Mouse (Mus musculus): ENCODE data around the gene Akr1c12.
"Not testable (repeated sequence)": the region's sequence is repeated elsewhere in the genome, so short reads cannot be mapped to it uniquely, and the experiment has no call there.

The Akr1c12 gene

DNA sequence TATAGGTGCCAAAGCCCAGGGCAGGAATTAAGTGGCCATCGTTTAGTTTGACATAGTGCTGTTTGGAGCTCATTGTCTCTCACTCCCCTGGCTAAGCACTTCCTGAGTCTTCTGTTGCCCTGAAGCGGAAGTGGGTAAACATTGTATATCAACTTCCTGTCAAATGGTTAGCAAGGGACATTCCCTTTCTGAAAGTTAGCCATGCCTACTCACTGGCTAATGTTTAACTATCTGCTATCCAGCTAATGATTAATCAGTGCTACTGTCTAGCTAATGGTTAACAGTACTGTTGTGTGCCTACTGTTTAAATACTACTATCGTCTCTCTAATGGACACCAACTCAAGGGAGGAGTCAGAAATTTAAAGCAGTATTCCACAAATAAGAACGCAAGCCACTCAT, at the start of gene Akr1c12:
Gene Akr1c12, minus strand, starts transcription at position 150 of the 400 bp plus-strand sequence.
- DNase-seq (ENCODE audit: low spot score in 2 of 2) = no peak

DNA sequence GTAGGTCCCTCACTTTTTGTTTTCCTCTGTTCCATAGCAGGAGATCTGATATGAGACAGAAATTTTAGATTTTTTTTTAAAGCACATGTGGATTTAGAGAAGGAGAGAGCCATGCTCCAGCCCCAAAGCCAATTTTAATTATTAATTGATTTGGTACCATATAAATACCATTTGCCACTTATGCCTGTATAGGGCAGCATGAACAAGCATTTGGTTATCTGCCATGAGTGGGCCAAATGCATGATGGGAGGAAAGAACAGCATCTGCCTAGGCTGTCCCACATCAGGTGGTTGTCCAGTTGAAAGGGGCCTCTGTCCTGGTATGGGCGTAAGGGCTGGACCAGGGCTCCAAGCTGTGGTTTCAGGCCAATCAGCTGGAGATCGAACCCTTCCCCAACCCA, 39.5 kb upstream of the Akr1c12 start:
- DNase-seq (ENCODE audit: low spot score in 2 of 2) = no peak

DNA sequence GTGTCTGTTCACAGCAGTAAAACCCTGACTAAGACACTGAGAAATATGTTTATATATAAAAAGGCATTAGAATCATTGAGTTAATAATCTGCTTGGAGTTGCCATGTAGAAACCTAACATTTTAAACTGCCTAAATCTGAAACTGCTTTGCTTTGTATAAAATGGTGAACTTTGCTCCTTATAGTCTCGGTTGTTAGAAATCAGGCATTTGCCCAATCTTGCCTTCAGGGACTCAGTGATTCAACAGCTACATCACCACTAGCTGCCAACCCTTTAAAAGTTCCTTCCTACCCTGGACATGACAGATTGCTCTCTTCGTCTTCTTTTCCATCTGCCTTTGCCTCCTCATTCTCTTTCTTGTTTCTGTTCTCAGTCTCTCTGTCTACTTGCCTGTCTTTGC, 34.7 kb upstream of the Akr1c12 start:
- no peak for DNase-seq (ENCODE audit: low spot score in 2 of 2)

DNA sequence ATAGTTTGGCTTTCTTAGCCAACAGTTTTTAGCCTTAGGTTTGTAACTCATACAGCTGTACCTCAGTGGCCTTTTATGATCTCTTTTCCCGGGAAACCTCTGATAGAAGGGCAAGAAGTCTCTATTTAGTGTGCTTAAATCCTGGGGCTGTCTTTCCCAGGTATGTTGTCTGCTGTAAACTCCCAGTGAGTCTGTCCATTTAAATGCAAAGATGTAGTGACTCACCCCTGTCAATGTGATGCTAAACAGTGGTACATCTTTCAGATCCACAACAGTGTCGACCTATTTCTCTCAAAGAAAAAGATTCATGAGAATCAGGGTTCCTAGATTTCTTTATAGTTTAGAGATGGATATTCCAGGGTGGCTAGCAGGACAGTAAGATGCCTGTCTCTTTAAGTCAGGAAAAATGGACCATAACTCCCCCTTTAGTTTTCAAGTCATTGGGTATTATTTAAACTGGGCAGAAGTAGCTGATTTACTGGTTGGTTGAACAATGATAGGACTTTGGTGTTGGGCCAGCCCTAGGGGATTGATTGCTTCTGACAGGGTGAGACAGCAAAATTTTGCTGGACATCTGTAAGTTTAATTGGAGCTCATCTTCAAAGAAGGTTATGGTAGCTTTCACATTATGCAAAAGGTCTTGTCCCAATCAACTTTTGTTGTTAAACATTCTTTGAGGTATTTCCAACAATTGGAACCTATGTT, 25.8 kb upstream of the Akr1c12 start:
- no peak for DNase-seq (ENCODE audit: low spot score in 2 of 2)

DNA sequence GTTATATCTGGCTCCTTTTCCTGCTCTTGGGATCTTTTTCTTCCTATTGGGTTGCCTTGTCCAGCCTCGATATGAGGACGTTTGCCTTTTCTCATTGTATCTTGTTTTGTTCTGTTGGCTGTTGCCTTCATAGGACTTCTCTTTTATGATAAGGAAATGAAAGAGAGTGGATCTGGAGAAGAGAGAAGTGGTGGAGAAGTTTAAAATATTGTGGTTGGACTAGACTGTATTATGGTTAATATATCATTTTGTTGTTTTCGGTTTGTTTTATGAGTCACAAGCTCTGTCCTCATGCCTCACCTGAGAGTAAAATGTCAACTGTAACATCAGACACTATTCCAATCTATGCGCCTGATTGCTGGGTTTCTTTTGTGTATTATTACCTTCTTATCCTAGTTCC, 17.8 kb upstream of the Akr1c12 start:
- no peak for DNase-seq (ENCODE audit: low spot score in 2 of 2)

DNA sequence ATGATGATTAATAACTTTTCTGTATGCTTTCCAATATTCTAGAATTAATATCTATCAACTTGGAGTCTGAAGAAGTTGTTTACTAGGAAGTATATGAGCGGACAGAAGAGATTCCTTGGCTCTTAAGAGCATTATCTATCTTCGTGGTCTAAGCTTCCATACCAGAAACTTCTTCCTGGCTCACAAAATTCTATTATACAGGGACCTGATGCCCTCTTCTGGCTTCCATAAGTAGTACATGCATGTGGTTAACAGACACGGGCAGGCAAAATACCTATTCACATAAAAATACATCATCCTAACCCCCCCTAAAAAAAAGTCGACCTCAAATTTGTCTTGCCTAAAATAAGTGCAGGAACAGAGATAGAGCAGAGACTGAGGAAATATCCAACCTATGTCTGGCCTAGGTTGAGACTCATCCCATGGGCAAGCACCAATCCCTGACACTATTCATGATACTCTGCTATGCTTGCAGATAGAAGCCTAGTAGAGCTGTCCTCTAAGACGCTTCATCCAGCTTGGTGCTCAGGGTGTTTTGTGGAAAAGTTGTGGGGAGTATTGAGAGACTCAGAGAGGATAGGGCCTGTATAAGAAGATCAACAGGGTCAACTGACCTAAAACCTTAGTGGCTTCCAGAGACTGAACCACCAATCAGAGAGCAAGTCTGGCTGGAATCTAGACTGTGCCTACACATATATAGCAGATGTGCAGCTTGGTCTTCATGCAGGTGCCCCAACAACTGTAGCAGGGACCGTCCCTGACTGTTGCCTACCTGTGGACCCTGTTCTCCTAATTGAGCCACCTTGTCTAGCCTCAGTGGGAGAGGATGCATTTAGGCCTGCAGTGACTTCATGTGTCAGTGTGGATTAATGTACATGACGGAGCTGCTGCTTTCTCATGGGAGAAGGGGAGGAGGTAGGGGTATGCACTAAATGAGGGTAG, 2.5 kb upstream of the Akr1c12 start:
- no peak for DNase-seq (ENCODE audit: low spot score in 2 of 2)

DNA sequence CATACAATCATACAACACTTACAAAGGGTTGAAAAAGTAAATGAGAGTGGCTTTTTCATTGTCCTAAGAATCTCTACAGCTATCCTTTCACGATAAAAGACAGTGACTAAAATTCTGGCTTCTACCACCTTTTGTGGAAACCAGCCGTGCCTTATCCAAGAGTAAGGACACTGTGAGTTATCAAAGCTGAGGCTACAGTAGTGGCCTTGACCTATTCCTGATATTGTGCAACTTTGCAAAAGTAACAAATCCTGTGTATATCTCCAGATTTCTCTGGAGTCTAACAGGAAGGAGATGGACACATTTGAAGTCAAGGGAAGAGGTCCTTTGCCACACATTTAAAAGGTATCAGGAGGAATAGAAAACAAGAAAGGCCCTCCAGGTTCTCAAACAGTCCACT, 1.7 kb downstream of the Akr1c12 start:
- no peak for DNase-seq (ENCODE audit: low spot score in 2 of 2)

DNA sequence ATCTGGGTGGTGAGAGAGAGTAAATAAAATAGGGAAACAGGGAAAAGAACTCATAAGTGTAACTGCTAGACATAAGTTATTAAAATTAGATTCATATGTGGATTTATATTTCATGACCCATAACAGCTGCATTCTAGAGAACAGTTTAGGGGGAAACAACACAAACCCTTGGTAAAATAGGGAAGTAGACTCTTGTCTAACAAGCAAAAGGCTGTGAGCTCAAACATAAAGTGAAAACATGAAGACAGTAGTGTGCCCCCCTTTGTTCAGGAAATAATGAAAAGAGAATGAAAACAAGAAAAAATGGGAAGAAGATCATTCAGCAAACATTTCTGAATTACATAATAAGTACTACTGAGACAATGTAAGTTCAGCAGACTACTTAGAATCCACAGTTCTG, 8.4 kb downstream of the Akr1c12 start:
- no peak for DNase-seq (ENCODE audit: low spot score in 2 of 2)

DNA sequence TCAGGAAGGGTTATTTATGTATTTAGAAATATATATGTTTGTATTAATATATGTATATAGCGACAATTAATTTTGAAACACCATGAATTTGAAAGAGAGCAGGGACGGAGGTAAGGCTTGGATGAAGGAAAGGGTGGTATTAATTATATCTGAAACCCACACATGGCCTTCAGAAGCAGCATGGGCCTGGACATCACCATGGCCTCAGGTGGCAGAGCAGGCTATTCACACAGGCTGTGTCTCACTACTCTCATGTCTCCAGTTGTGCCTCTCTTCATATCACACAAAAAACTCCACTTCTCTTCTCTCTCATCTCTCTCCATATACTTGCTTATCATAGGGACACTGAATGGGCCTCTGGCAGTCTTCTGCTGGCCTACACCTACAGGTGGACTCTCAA, 13.8 kb downstream of the Akr1c12 start:
- not testable (repeated sequence) for DNase-seq (ENCODE audit: low spot score in 2 of 2)

DNA sequence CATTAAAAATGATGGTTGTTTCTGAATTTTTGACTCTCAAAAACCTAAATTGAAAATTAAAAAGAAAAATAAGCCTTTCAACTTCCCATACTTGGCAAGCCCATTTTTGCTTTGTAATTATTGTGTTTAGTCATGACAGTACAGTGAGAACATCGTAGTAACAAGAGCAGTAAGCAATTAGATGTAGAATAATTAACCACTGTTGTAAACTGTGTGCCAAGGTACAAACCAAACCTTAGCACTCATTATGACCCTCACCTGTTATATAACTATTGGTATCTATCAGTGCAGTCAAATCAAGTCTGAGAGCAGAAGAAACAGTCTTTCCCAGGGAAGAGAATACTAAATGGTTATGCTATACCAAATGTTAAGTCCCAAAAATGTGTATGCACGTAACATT, 14.2 kb downstream of the Akr1c12 start:
- DNase-seq (ENCODE audit: low spot score in 2 of 2) = no peak

DNA sequence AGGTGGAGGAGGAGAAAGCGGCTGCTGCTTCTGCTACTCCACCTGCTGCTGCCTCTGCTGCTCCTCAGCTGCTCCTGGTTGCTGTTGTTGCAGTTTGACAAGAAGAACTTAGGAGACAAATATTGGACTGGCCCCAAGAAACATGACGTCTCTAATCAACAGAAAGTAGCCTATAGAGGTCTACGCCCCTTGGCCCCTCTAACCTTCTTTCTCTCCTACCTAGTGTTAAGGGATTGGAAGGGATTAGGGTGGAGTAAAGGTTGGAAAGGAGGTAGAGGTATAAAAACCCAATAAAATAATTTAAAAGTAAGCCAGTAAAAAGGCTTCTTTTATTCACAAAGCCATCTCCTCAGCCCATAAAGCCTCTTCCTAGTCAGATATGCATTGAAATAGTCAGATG, 14.6 kb downstream of the Akr1c12 start:
- no peak for DNase-seq (ENCODE audit: low spot score in 2 of 2)

DNA sequence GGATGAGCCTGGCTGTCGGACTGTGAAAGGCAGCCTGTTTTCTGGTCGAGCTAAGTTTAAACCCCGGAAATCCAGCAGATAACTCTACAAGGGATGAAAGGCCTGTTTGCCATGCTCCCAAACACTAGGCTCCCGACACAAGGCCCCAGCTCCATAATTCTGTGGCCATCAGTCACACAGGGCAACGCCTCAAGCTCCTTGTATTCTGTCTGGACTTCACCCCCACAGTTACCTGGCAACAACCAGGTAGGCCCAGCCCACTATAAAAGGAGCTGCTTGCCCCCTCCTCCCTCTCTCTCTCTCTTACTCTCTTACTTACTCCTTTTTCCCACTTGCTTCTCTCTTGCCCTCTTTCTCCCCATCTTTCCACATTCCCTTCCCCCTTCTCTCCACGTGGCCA, 21.9 kb downstream of the Akr1c12 start:
- no peak for DNase-seq (ENCODE audit: low spot score in 2 of 2)

DNA sequence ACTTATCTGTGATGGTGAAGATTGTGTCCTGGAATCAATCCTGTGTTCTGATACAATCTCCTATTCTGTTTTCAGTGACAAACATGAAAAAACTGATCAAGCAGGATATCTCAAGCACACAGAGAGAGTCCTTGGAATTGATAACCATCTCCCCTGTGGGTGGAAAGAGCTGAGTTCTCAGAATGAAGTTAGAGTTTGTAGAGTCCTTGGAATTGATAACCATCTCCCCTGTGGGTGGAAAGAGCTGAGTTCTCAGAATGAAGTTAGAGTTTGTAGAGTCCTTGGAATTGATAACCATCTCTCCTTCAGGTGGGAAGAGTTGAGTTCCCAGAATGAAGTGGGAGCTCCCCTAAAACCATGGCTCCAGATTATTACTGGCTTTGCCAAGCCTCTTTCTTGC, 22.3 kb downstream of the Akr1c12 start:
- not testable (repeated sequence) for DNase-seq (ENCODE audit: low spot score in 2 of 2)

DNA sequence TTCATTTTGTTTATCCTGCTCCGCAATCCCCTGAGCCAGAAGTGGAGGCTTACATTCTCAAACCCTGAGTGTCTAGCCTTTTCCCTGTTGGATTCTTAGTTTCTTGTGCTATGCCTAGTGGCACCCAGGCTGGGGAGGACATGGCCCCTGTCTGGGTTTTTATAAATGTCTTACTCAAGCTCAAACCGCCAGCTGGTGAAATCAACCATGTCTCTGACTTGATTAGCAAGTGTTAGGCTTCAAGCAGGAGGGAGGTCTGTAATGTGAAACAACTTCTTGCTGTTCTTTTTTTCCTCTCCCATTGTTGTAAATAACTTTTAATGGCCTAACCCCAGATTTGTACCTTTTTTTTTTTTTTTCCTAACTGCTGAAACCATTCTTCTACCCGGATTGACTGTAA, 29.9 kb downstream of the Akr1c12 start:
- no peak for DNase-seq (ENCODE audit: low spot score in 2 of 2)

DNA sequence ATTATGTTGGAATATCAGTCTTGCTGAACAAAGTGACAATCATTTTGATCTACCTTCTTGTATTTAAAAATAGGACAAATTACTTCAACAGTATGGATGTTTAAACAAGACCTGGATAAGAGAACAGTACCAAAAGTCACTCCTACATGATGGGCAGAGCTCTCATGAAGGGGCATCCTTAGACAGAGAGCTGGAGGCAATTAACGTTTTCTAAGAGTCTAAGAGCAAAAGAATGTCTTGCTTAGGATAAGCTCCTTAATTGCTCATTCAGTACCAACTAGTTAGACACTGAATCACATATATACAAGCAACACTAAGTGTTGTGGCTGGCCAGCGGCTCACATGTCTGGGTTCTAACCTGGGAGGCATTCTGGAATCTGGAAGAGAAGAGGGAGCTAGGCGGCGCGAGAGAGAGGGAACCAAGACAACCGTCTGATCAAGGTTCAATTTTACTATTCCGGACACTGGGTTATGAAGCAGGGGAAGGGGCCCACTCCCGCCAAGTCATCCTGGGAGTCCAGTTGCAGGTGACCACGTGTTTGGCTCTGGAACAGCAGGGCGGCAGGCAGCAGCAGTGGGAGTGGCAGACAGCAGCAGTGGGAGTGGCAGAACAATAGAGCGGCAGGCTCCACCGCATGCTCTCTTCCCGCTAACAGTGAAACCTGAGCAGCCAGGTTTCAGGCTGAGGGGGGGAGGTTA, 34.2 kb downstream of the Akr1c12 start:
- DNase-seq (ENCODE audit: low spot score in 2 of 2) = no peak

DNA sequence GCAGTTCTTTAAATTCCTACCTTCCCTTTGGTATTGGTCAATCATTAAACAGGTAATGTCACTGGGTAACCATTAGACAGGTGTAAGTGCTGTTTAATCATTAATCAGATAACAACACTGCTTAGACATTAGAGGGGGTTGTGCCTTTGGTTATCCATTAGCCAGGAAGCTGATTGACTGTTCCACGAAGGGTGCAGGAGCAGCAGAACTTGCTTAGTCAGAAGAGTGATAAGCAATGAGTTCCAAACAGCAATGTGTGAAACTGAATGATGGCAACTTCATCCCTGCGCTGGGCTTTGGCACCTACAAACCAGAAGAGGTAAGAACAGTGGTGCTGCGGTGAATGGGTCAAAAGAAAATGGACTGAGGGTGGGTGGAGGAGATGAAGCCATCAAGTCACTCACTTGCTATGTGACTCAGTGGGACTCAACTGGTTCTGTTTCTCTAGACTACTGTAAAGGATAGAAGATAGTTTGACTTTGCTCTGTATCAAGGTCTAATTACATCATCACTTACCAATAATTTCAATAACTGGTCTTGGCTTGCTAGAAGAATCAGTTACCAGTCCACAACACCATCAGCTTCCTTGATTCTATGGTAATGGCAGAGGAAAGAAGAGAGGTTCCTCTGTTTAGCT, 45.6 kb downstream of the Akr1c12 start:
- no peak for DNase-seq (ENCODE audit: low spot score in 2 of 2)

DNA sequence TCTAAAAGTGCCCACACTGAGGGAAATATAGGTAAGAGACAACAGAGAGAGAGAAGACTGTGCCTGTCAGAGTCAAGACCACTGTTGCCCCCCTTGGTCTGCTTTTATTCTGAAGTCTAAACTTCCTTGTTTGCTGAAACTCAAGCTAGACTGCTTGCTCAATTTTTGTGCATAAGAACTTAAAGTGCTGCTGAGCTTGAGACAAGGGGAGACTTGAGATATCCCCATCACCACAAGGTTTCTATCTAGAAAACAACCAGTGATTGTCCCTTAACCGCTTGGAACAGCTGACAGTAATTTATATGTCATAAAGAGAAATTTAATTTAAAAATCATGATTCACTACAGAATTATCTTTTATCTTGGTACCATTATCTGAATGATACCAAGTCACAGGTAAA, 46.1 kb downstream of the Akr1c12 start:
- no peak for DNase-seq (ENCODE audit: low spot score in 2 of 2)

DNA sequence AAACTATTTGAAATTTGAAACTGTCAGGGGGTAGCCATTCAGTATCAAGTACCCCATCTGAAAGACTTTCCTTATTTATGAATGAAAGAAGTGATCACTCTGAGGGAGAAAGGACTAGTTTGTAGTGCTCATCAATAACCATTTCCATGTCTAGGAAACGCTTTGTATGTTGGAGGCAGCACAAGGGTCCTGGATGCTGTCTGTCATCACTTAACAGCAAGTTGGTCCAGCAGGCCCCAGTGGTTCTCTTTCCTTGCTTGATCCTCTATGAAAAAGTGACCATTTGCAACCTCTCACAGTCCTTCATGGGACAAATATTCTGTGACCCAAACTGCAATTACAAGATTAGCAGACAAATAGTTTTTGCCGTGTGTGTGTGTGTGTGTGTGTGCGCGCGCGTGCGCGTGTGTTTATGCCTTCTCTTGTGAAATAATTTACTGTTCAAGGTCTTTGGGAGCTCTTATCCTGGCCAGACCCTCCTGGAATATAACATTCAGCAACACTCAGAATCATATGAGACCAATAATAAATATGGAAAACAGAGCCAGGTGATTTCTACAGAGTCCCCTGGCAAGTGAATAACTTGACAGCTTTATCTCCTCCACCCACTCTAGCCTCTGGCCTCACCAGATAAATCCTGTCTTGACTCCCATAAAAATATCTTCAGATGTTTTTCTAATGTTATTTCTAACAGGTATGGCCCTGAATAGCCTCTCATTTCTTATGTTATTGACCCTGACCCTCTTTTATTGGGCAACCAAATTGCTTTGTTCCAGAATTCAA, 48.2 kb downstream of the Akr1c12 start:
- DNase-seq (ENCODE audit: low spot score in 2 of 2) = no peak

DNA sequence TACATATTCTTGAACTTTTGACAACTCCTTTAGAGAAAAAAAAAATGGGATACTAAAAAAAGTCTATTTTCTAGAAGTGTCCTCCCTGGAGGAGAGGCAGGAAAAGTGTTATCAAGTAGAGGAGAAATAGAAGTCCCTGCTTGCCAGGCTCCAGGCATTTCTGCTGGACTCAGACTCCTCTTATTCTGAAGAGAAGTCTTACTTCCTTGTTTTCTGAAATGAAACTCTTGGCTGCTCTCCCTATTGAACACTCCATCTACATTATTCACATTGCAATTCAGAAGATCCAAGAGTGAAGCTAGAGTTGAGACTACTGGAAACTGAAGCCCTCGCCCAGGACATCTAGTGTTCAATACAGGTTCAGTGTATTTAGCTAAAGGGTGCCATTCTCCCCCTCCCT, 50.8 kb downstream of the Akr1c12 start, which contains the start of gene Akr1c19:
Gene Akr1c19, plus strand, starts transcription at position 260 of the 400 bp plus-strand sequence.
- no peak for DNase-seq (ENCODE audit: low spot score in 2 of 2)
